Mouse (Mus musculus) limb, embryonic 15.5 days (tissue): ENCODE measurements around the gene Zfp568. TPM values are rescaled to one million over a fixed set of nuclear protein-coding genes. Genes with fewer than 3 reads are reported as not detected.

ENCODE experiments used
- ATAC-seq: fragments of 200-750 bp; cut with Nextera tagmentation; 2 replicates; pipeline ENCODE4 v1.8.0; 2017; ENCODE audit warnings: low read depth, moderate TSS enrichment; ENCODE audit not compliant: insufficient number of reproducible peaks, low FRiP score, low TSS enrichment
- H3K27ac ChIP-seq: fragments of 300-500 bp; sonication (generic); 2 replicates; pipeline ENCODE4 v1.5.1; 2015; ENCODE audit warnings: moderate library complexity, mild to moderate bottlenecking, inconsistent platforms
- H3K27me3 ChIP-seq: fragments of 300-500 bp; sonication (generic); 2 replicates; pipeline ENCODE4 v1.6.1; 2015; ENCODE audit warnings: inconsistent platforms
- H3K36me3 ChIP-seq: fragments of 300-500 bp; sonication (generic); 2 replicates; pipeline ENCODE4 v1.6.1; 2015; ENCODE audit warnings: inconsistent platforms
- H3K4me1 ChIP-seq: fragments of 300-500 bp; sonication (generic); 2 replicates; pipeline ENCODE4 v1.6.1; 2015; ENCODE audit warnings: inconsistent platforms
- H3K4me2 ChIP-seq: fragments of 300-500 bp; sonication (generic); 2 replicates; pipeline ENCODE4 v1.6.1; 2015; ENCODE audit warnings: mild to moderate bottlenecking, inconsistent platforms
- H3K4me3 ChIP-seq: fragments of 300-500 bp; sonication (generic); 2 replicates; pipeline ENCODE4 v1.5.1; 2015; ENCODE audit warnings: mild to moderate bottlenecking, inconsistent platforms
- H3K9ac ChIP-seq: fragments of 300-500 bp; sonication (generic); 2 replicates; pipeline ENCODE4 v1.6.1; 2015; ENCODE audit warnings: inconsistent platforms
- H3K9me3 ChIP-seq: fragments of 300-500 bp; sonication (generic); 2 replicates; pipeline ENCODE4 v1.6.1; 2016; ENCODE audit warnings: inconsistent platforms
- WGBS: fragments of 180-500 bp; shearing (Covaris S2); methylation state at CpG from one replicate; pipeline ENCODE4 v1.1.7; 2015; 5-methylcytosine and 5-hydroxymethylcytosine counted together
- polyA plus RNA-seq: library from polyadenylated mRNA; unstranded; fragments of >200 nt; fragmentation: Nextera tagmentation; extraction: Ambion mirVana; gene quantifications from 2 replicates; pipeline ENCODE4 v1.2.1, GENCODE M21; 2015

The Zfp568 gene
- polyA plus RNA-seq, 1 experiment from 2014 or later: 17.9 TPM

DNA sequence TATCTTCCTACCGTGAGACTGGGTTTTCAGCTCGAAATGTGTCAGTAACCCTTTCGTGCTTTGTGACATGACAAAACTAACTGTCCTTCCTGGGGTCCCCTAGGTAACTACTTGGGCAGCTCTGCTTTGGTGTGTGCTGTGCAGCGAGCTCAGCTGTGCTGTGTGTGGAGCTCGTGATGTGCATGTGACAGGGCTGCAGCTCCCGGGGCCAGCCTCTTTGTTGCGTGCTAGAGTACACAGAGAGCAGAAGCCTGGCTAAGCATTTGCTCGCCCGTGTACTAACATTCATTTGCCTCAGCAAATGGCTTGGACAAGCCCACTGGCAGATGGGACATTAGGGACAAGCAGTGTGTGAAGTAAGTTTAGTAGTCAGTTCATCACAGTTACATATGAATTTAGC, 9.6 kb downstream of the Zfp568 start:
- no peak overlapping the region for H3K4me2 ChIP-seq
- H3K27me3 ChIP-seq: no peaks in the 10 kb centered on the region
- no peaks in the 10 kb centered on the region for H3K4me1 ChIP-seq
- WGBS: 94% methylated on average over 9 of the region's 9 CpGs
- H3K9me3 ChIP-seq: no peaks in the 10 kb centered on the region
- no peak overlapping the region for H3K9ac ChIP-seq
- peaks cover 73% of the 10 kb centered on the region for H3K36me3 ChIP-seq
- H3K4me3 ChIP-seq: no peak overlapping the region
- no peak overlapping the region for H3K27ac ChIP-seq
- no peak for ATAC-seq

DNA sequence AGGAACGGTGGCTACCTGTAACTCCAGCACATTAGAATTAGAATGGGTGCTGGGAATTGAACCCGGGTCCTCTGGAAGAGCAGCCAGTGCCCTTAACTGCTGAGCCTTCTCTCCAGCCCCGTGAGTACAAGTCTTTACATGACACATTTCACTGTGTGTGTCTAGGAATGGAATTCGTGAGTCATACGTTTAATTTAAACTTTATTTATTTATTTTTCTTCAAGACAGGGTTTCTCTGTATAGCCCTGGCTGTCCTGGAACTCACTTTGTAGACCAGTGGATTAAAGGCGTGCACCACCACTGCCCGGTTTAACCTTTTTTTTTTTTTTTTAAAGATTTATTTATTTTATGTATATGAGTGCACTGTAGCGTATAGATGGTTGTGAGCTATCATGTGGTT, 11.4 kb downstream of the Zfp568 start:
- H3K36me3 ChIP-seq: peaks cover 82% of the 10 kb centered on the region

DNA sequence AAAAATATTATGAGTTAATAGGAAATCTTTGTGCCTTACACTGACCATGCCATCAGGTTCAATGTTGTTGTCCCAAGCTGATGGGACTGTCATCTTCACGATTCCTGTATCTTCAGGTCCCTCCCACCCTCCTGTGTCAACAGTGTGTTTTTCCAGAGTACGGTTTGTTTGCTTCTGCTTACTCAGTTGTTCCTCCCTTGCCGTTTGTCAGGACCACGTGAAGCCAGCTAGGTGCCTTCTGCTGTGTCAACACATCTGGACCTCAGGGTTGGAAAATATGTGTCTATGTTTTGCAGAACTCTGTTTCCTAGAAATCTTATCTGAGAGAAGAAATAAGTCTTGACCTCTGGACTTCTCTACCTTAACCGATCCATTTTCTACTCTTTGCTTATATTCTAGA, 16.8 kb downstream of the Zfp568 start:
- no peak for ATAC-seq
- Histone ChIP-seq H3K9me3 (no peaks in the 10 kb centered on the region), H3K36me3 (peaks cover 51% of the 10 kb centered on the region), H3K4me2 (no peak overlapping the region), H3K4me3 (no peak overlapping the region), H3K4me1 (no peaks in the 10 kb centered on the region), H3K27ac (no peak overlapping the region), H3K9ac (no peak overlapping the region), H3K27me3 (no peaks in the 10 kb centered on the region)
- 81% methylated on average over 5 of the region's 5 CpGs for WGBS

More for the DNA sequence above, 11.4 kb downstream of the Zfp568 start:
- Histone ChIP-seq H3K27me3 (no peaks in the 10 kb centered on the region), H3K4me3 (no peak overlapping the region), H3K4me1 (no peaks in the 10 kb centered on the region), H3K9me3 (no peaks in the 10 kb centered on the region), H3K27ac (no peak overlapping the region), H3K9ac (no peak overlapping the region), H3K4me2 (no peak overlapping the region)
- WGBS: 85% methylated on average over 8 of the region's 8 CpGs
- no peak for ATAC-seq

DNA sequence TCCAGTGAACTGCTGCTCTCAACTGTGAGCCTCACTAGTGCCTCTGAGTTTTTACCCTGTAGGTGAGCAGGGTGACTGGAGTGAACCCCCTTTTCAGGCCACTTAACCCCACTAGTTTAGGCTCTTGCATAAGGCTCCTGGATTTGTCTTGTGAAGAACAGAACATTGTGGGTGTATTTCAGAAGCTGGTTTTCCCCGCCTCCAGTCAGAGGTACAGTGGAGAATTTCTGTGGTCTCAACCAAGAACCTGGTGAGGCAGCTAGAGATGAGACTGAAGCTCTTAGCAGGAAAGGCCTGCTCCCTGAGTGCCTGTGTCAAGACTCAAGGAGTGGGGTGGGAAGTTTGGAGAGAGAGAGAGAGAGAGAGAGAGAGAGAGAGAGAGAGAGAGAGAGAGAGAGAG, 23.8 kb downstream of the Zfp568 start:
- no peak overlapping the region for H3K9ac ChIP-seq
- WGBS: 69% methylated on average over 1 of the region's 1 CpGs
- H3K4me3 ChIP-seq: no peak overlapping the region
- ATAC-seq: no peak
- H3K27me3 ChIP-seq: no peaks in the 10 kb centered on the region
- H3K36me3 ChIP-seq: peaks cover 30% of the 10 kb centered on the region
- no peaks in the 10 kb centered on the region for H3K9me3 ChIP-seq
- H3K27ac ChIP-seq: peak overlapping the region; percentile 72
- H3K4me1 ChIP-seq: peaks cover 5% of the 10 kb centered on the region; the same call in 1 of the 2 replicates
- no peak overlapping the region for H3K4me2 ChIP-seq

DNA sequence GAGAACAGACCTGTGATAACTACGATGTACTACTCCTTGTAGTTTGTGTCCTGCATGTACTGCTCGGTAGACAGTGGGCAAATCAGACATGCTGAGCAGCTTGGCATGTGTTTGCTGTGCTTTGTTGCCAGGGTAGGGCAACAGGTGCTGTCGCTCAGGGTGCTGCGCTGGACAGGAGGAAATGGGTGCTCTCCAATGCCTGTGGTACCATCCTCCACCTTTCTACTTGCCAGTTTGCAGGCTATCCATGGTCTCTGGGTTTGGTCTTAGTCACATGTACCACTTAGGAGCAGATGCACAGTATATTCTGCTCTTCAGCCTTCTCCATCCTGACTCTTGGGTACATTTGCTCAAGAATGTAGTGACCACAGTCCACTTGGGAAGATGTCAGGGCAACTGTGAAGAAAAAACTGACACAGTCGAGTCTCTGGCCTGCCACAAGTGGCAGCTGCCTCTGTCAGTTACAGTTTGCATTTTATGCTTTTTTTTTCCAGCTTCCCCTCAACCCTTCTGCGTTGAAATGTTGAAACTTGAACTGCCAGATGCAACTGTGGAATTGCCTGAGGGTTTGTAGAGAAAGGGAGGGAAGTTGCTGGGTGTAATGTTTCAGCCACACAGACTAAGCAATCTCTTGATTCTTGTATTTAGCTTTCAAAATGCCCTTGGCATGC, 24.4 kb downstream of the Zfp568 start:
- H3K9me3 ChIP-seq: no peaks in the 10 kb centered on the region
- H3K9ac ChIP-seq: no peak overlapping the region
- no peaks in the 10 kb centered on the region for H3K27me3 ChIP-seq
- WGBS: 57% methylated on average over 6 of the region's 6 CpGs
- H3K36me3 ChIP-seq: peaks cover 32% of the 10 kb centered on the region
- peaks cover 5% of the 10 kb centered on the region; the same call in 1 of the 2 replicates for H3K4me1 ChIP-seq
- H3K4me2 ChIP-seq: no peak overlapping the region
- ATAC-seq: no peak
- peak overlapping the region; percentile 72 for H3K27ac ChIP-seq
- H3K4me3 ChIP-seq: no peak overlapping the region

DNA sequence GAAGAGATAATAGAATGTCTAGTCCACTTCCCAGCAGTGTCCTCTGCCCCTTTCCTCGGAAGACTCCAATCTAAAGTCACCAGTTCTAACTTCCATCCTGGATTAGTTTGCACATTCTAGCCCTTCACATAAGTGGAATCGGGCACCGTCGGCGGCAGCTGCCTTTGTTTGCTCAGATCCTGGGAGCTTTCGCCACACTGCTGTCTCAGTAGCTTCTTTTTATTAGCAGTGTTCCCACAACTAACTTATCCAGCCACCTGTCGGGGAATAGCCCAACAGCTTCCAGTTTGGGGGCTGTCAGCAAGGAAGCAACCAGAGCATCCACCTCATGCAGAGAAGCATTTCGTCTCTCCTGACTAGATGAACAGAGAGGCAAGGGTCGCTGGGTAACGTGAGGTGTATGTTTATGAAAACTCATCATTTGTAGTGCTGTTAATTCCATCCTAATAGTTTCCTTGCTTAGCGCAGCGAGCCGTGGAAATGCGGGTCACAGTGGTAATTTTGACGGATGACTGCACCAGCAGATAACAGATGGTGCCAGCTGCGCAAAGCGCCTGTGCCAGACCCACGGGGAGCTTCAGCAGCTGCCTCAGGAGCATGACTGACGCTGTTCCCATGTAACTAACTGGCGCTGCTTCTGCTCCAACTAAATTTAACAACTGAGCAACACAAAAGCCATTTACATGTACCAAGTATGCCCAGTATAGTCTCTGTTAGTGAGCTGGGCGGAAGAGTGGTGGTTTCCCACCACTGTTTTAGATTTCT, 25.7 kb downstream of the Zfp568 start:
- 0 out of 2 replicates have a peak, but pooled peaks have one; percentile 13 for ATAC-seq
- no peak overlapping the region for H3K4me3 ChIP-seq
- 70% methylated on average over 21 of the region's 21 CpGs for WGBS
- H3K9ac ChIP-seq: no peak overlapping the region
- H3K27ac ChIP-seq: peak overlapping the region; percentile 72
- H3K4me1 ChIP-seq: peaks cover 5% of the 10 kb centered on the region; the same call in 1 of the 2 replicates
- no peaks in the 10 kb centered on the region for H3K27me3 ChIP-seq
- H3K9me3 ChIP-seq: no peaks in the 10 kb centered on the region
- H3K36me3 ChIP-seq: peaks cover 45% of the 10 kb centered on the region
- no peak overlapping the region for H3K4me2 ChIP-seq

DNA sequence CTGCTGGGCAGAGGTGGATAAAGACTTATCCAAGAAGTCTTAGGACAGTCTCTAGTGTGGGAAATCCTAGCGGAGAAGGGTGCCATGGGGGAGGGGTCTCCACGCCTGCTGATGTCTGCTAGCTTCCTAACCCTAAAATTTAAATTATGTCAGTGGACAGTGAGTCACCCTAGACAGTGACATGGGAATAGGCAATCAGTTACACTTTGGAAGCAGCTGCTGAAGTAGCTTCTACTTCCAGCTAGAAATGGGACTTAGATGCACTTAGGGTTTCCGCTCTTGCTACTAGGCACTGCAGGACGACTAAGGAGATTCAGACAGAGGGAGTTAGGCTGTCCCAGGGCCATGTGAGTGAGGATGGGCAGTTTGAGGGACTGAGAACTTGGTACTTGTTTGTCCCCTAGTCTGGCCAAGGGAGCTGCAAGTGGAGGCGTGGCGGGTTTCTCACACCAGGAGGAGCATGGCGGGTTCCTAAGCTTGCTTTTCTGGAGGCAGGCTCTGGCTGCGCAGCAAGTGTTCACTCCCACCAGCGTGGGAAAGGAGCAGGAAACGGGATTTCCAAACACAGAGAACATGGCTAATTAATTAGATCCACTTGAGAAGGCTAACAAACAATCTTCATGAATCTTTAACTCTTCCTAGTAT, 26.9 kb downstream of the Zfp568 start:
- Histone ChIP-seq H3K4me2 (no peak overlapping the region), H3K36me3 (peaks cover 53% of the 10 kb centered on the region), H3K9me3 (no peaks in the 10 kb centered on the region), H3K4me1 (peaks cover 5% of the 10 kb centered on the region; the same call in 1 of the 2 replicates), H3K9ac (no peak overlapping the region), H3K4me3 (no peak overlapping the region), H3K27ac (peak overlapping the region; percentile 72), H3K27me3 (no peaks in the 10 kb centered on the region)
- 56% methylated on average over 10 of the region's 10 CpGs for WGBS
- no peak for ATAC-seq

DNA sequence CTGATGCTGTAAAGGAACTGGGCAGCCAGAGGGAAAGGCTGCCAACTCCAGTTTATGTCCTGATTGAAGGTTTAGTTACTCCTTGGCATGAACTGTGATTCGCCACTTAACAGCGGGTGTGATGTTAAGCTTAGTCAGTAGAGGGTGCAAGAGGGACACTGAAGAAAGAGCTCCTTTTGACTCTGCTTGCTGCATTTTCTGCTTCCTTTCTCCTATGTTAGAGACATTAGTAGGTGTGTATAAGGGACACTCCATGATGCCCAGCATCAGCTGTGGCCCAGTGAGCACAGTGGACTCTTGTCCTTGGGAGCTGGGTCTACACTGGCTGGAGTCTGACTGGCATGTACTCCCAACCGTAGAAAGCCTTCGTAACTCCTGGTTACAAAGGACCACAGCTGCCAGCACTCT, 29.2 kb downstream of the Zfp568 start:
- no peak overlapping the region for H3K27ac ChIP-seq
- ATAC-seq: peak; percentile 16; the same call in 1 of the 2 replicates

DNA sequence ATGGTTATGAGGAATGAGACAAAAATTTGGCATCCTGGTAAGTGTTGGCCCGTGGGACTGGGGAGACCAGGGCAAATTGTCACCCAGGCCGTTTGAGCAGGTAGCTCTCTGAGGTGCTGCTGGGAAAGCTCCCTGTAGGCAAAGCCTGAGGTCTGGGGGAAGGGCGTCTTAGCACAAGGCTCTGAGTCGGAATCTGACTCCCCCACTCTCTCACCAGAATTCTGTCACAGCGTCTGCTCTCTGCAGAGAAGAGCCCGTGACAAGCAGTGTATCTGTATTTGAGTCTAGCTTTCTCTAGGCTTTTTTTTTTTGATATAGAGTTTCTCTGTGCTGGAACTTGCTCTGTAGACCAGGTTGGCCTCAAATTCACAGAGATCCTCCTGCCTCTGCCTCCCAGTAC, 33.5 kb downstream of the Zfp568 start:
- Histone ChIP-seq H3K27me3 (no peaks in the 10 kb centered on the region), H3K4me1 (no peaks in the 10 kb centered on the region), H3K9ac (no peak overlapping the region), H3K27ac (no peak overlapping the region), H3K36me3 (peaks cover 83% of the 10 kb centered on the region), H3K4me3 (no peak overlapping the region), H3K4me2 (no peak overlapping the region), H3K9me3 (no peaks in the 10 kb centered on the region)
- ATAC-seq: no peak
- 91% methylated on average over 6 of the region's 6 CpGs for WGBS

More for the DNA sequence above, 29.2 kb downstream of the Zfp568 start:
- Histone ChIP-seq H3K9me3 (no peaks in the 10 kb centered on the region), H3K36me3 (peaks cover 59% of the 10 kb centered on the region), H3K9ac (no peak overlapping the region), H3K4me3 (no peak overlapping the region), H3K4me2 (no peak overlapping the region), H3K4me1 (peaks cover 4% of the 10 kb centered on the region; the same call in 1 of the 2 replicates), H3K27me3 (no peaks in the 10 kb centered on the region)
- 73% methylated on average over 4 of the region's 4 CpGs for WGBS

DNA sequence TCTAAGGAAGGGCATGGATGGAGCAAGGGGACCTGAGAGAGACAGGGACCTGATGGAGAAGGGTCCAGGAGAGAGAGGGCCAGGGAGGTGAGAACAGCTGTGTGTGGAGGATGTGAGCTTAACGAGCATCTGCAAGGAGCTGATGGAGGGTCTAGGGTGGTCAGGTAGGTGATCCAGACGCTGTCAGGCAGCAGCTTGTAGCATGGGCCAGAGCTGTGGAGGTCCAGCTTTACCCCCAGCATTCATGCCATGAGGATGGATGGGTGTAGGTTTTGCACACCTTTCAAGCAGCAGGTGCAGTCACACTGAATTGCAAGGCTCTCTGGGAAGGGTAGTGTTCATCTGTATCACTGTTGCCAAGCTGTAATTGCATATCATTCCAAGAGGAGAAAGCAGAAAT, 35.8 kb downstream of the Zfp568 start:
- Histone ChIP-seq H3K9ac (no peak overlapping the region), H3K36me3 (peaks cover 89% of the 10 kb centered on the region), H3K4me2 (no peak overlapping the region), H3K9me3 (no peaks in the 10 kb centered on the region), H3K27ac (no peak overlapping the region), H3K27me3 (no peaks in the 10 kb centered on the region), H3K4me1 (no peaks in the 10 kb centered on the region), H3K4me3 (no peak overlapping the region)
- no peak for ATAC-seq
- WGBS: 85% methylated on average over 2 of the region's 2 CpGs

DNA sequence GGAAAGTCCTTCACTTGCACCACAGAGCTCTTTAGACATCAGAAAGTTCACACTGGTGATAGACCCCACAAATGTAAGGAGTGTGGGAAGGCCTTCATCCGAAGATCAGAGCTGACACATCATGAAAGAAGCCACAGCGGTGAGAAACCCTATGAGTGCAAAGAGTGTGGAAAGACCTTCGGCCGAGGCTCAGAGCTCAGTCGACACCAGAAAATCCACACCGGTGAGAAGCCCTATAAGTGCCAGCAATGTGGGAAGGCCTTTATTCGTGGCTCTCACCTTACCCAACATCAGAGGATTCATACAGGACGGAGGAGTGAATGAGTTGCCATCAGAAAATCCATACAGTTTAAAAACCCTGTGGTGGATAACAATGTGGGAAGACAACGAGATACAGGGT, 39.6 kb downstream of the Zfp568 start:
- Histone ChIP-seq H3K9me3 (no peaks in the 10 kb centered on the region), H3K4me3 (no peak overlapping the region), H3K4me1 (no peaks in the 10 kb centered on the region), H3K4me2 (no peak overlapping the region), H3K27ac (no peak overlapping the region), H3K27me3 (no peaks in the 10 kb centered on the region), H3K9ac (no peak overlapping the region), H3K36me3 (peaks cover 84% of the 10 kb centered on the region)
- WGBS: 91% methylated on average over 9 of the region's 9 CpGs
- no peak for ATAC-seq

DNA sequence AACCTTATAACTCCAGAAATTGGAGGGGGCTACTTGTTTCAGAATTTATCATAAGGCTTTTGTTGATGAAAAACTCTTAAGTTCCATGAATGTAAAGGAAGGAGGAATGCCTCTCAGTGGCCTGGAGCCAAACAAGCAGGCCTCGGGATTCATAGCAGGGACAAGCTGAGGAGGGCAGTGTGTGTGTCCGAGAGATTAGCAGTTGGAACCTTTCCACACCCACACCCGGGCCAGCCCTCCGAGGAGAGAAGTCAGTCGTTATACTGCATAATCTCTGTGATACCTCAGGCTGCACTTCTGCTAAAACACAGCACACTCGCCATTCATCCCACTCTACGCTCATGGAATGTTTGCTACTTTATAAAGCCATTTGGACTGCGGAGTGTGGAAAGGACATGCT, 40.0 kb downstream of the Zfp568 start:
- ATAC-seq: no peak
- Histone ChIP-seq H3K9me3 (no peaks in the 10 kb centered on the region), H3K4me3 (no peak overlapping the region), H3K9ac (no peak overlapping the region), H3K36me3 (peaks cover 79% of the 10 kb centered on the region), H3K4me1 (no peaks in the 10 kb centered on the region), H3K27ac (no peak overlapping the region), H3K27me3 (no peaks in the 10 kb centered on the region), H3K4me2 (no peak overlapping the region)
- WGBS: 78% methylated on average over 8 of the region's 8 CpGs
